Mouse (Mus musculus) MEL (cell line): ENCODE data around the gene Ccnj. TPM values are rescaled to one million over a fixed set of nuclear protein-coding genes. Genes with fewer than 3 reads are reported as not detected.

Experiments
- DNase-seq: peaks from one replicate; pipeline ENCODE4 v3.0.0; 2011; ENCODE audit warnings: low read depth, low spot score
- H3K27ac ChIP-seq: 2 replicates; pipeline ENCODE4 v1.5.1; 2012; ENCODE audit warnings: low read depth, mild to moderate bottlenecking, control low read depth, low read length, moderate library complexity; ENCODE audit not compliant: control insufficient read depth
- H3K27me3 ChIP-seq, 2 experiments: fragments of 150-350 bp in 1 of 2; sonication (generic) in 1 of 2; 2 replicates each; pipeline ENCODE4 v1.6.1; 2012; ENCODE audit warnings: low read length in 2 of 2, mild to moderate bottlenecking in 2 of 2, improper control_type of control experiment in 1 of 2, moderate library complexity in 1 of 2; ENCODE audit not compliant: insufficient read depth in 2 of 2, control insufficient read depth in 1 of 2
- H3K36me3 ChIP-seq, 2 experiments: 2 replicates each; pipeline ENCODE4 v1.6.1; 2012 to 2014; ENCODE audit warnings: low read length in 2 of 2, improper control_type of control experiment in 1 of 2, inconsistent platforms in 1 of 2, mild to moderate bottlenecking in 1 of 2; ENCODE audit not compliant: insufficient read depth in 2 of 2, control insufficient read depth in 1 of 2
- H3K4me1 ChIP-seq, 2 experiments: fragments of 150-350 bp in 1 of 2; sonication (generic) in 1 of 2; 2 replicates each; pipeline ENCODE4 v1.6.1; 2012; ENCODE audit warnings: low read length in 2 of 2, improper control_type of control experiment in 1 of 2, mild to moderate bottlenecking in 1 of 2; ENCODE audit not compliant: insufficient read depth in 2 of 2, control insufficient read depth in 1 of 2
- H3K4me3 ChIP-seq, 2 experiments: fragments of 150-350 bp in 1 of 2; sonication (generic) in 1 of 2; 2 replicates each; pipeline ENCODE4 v1.5.1; 2012; ENCODE audit warnings: low read depth in 2 of 2, low read length in 2 of 2, mild to moderate bottlenecking in 2 of 2, moderate library complexity in 2 of 2, control low read depth in 1 of 2, improper control_type of control experiment in 1 of 2; ENCODE audit not compliant: control insufficient read depth in 1 of 2, insufficient read depth in 1 of 2
- H3K79me2 ChIP-seq: 2 replicates; pipeline ENCODE4 v1.6.1; 2012; ENCODE audit warnings: mild to moderate bottlenecking, low read length, moderate library complexity; ENCODE audit not compliant: control insufficient read depth, poor library complexity, insufficient read depth
- H3K9ac ChIP-seq: 2 replicates; pipeline ENCODE4 v1.6.1; 2012; ENCODE audit warnings: low read depth, mild to moderate bottlenecking, control low read depth, low read length, moderate library complexity; ENCODE audit not compliant: control insufficient read depth, poor library complexity, severe bottlenecking
- H3K9me3 ChIP-seq: fragments of 150-350 bp; sonication (generic); replicated peaks from 2 replicates; pipeline ENCODE4 v1.6.1; 2012; ENCODE audit warnings: mild to moderate bottlenecking, low read length, improper control_type of control experiment, moderate library complexity; ENCODE audit not compliant: insufficient read depth
- BHLHE40 ChIP-seq: IDR thresholded peaks from 2 replicates; pipeline ENCODE4 v1.6.1; 2012; ENCODE audit warnings: low read depth, mild to moderate bottlenecking, inconsistent platforms, low read length, improper control_type of control experiment, borderline replicate concordance
- CHD2 ChIP-seq: IDR thresholded peaks from 2 replicates; pipeline ENCODE4 v1.6.1; 2011; ENCODE audit warnings: low read length, improper control_type of control experiment
- E2F4 ChIP-seq: IDR thresholded peaks from 2 replicates; pipeline ENCODE4 v1.6.1; 2011; ENCODE audit warnings: low read depth, low read length, improper control_type of control experiment, borderline replicate concordance
- EP300 ChIP-seq, 2 experiments: IDR thresholded peaks; 2 replicates each; pipeline ENCODE4 v1.6.1; 2011; ENCODE audit warnings: improper control_type of control experiment in 2 of 2, low read length in 2 of 2, low read depth in 1 of 2, mild to moderate bottlenecking in 1 of 2
- GABPA ChIP-seq: IDR thresholded peaks from 2 replicates; pipeline ENCODE4 v1.6.1; 2012; ENCODE audit warnings: low read depth, mild to moderate bottlenecking, inconsistent platforms, low read length, improper control_type of control experiment, moderate library complexity
- HCFC1 ChIP-seq: IDR thresholded peaks from 2 replicates; pipeline ENCODE4 v1.6.1; 2012; ENCODE audit warnings: low read depth, mild to moderate bottlenecking, inconsistent platforms, low read length, improper control_type of control experiment, moderate library complexity
- JUND ChIP-seq: IDR thresholded peaks from 2 replicates; pipeline ENCODE4 v1.6.1; 2011; ENCODE audit warnings: low read depth, mild to moderate bottlenecking, improper control_type of control experiment, low read length
- MAFK ChIP-seq: IDR thresholded peaks from 2 replicates; pipeline ENCODE4 v1.6.1; 2011; ENCODE audit warnings: low read depth, mild to moderate bottlenecking, low read length, improper control_type of control experiment, borderline replicate concordance
- NELFE ChIP-seq: IDR thresholded peaks from 2 replicates; pipeline ENCODE4 v1.6.1; 2011; ENCODE audit warnings: low read depth, low read length, improper control_type of control experiment
- NRF1 ChIP-seq: IDR thresholded peaks from 2 replicates; pipeline ENCODE4 v1.6.1; 2014; ENCODE audit warnings: low read depth, mild to moderate bottlenecking, inconsistent platforms, low read length, improper control_type of control experiment, moderate library complexity; ENCODE audit not compliant: poor library complexity, insufficient read depth, severe bottlenecking
- POLR2AphosphoS2 ChIP-seq: IDR thresholded peaks from 2 replicates; pipeline ENCODE4 v1.6.1; 2011; ENCODE audit warnings: low read length, improper control_type of control experiment
- RAD21 ChIP-seq: IDR thresholded peaks from 2 replicates; pipeline ENCODE4 v1.6.1; 2011; ENCODE audit warnings: mild to moderate bottlenecking, low read depth, low read length, improper control_type of control experiment
- TAL1 ChIP-seq: IDR thresholded peaks from 2 replicates; pipeline ENCODE4 v1.6.1; 2012; ENCODE audit warnings: mild to moderate bottlenecking, inconsistent platforms, low read length, moderate library complexity, mixed read lengths
- UBTF ChIP-seq: IDR thresholded peaks from 2 replicates; pipeline ENCODE4 v1.6.1; 2012; ENCODE audit warnings: low read depth, mild to moderate bottlenecking, inconsistent platforms, low read length, improper control_type of control experiment, moderate library complexity, borderline replicate concordance; ENCODE audit not compliant: insufficient read depth
- USF1 ChIP-seq: IDR thresholded peaks from 2 replicates; pipeline ENCODE4 v1.6.1; 2014; ENCODE audit warnings: low read depth, mild to moderate bottlenecking, inconsistent platforms, low read length, improper control_type of control experiment, moderate library complexity
- ZC3H11A ChIP-seq: IDR thresholded peaks from 2 replicates; pipeline ENCODE4 v1.6.1; 2012; ENCODE audit warnings: low read depth, mild to moderate bottlenecking, inconsistent platforms, low read length, improper control_type of control experiment
- polyA plus RNA-seq, 2 experiments: library from polyadenylated mRNA; stranded (reverse) in 1 of 2; unstranded in 1 of 2; fragments of >175 nt in 1 of 2; fragments of >200 nt in 1 of 2; gene quantifications; 2 replicates each; pipeline versions ENCODE4 v1.2.1 to v1.2.4; 2012; ENCODE audit warnings: low replicate concordance in 2 of 2, low read depth in 1 of 2; ENCODE audit not compliant: insufficient read length in 2 of 2, insufficient read depth in 1 of 2, missing spikeins in 1 of 2
- total RNA-seq: library from RNA; depleted of rRNA; stranded (reverse); fragments of 300-350 nt; gene quantifications from 2 replicates; pipeline ENCODE4 v1.2.3, GENCODE M21; 2012

Gene Ccnj
- total and polyA plus RNA-seq, 3 experiments, result 8.5 to 10.7 TPM; not detected in 1

- Histone ChIP-seq H3K36me3 (peaks cover 0 to 1% of the 10 kb centered on the region in 2 experiments; a peak in 2 of 4 replicates), H3K4me3 (no peak overlapping the region), H3K27ac (no peak overlapping the region), H3K4me1 (no peaks in the 10 kb centered on the region), H3K79me2 (no peaks in the 10 kb centered on the region; the same call in none of the 2 replicates), H3K27me3 (no peaks in the 10 kb centered on the region), H3K9me3 (no peaks in the 10 kb centered on the region), H3K9ac (no peak overlapping the region)
- TF ChIP-seq CHD2 (no peak), MAFK (no peak), BHLHE40 (no peak), GABPA (no peak), E2F4 (no peak), USF1 (no peak), UBTF (no peak)
- no peak for DNase-seq
Measured at GRCm38 (mm10) chr19:40838205-40838604, 7.1 kb downstream of the Ccnj start.

GRCm38 (mm10) chr19:40840303-40840702 lies 9.2 kb downstream of the Ccnj start:
- Histone ChIP-seq H3K4me3 (no peak overlapping the region), H3K27me3 (no peaks in the 10 kb centered on the region), H3K79me2 (no peaks in the 10 kb centered on the region), H3K4me1 (no peaks in the 10 kb centered on the region), H3K27ac (no peak overlapping the region), H3K36me3 (peaks cover 0 to 1% of the 10 kb centered on the region in 2 experiments; a peak in 2 of 4 replicates), H3K9me3 (no peaks in the 10 kb centered on the region), H3K9ac (no peak overlapping the region)
- TF ChIP-seq E2F4 (no peak), USF1 (no peak), HCFC1 (no peak), BHLHE40 (no peak), NELFE (no peak), TAL1 (no peak), EP300 (IDR thresholded peaks at IDR 0.05; ENCODE audit: low read depth in 1 of 2, low read length in 2 of 2) (no peak), ZC3H11A (no peak), RAD21 (no peak), POLR2AphosphoS2 (no peak), JUND (no peak)
- DNase-seq, result no peak

GRCm38 (mm10) chr19:40841083-40841482 lies 10.0 kb downstream of the Ccnj start:
- peaks cover 0 to 2% of the 10 kb centered on the region in 2 experiments; a peak in 2 of 4 replicates for H3K36me3 ChIP-seq
- H3K79me2 ChIP-seq, result no peaks in the 10 kb centered on the region
- H3K27me3 ChIP-seq, result no peaks in the 10 kb centered on the region
- no peaks in the 10 kb centered on the region for H3K9me3 ChIP-seq
- TF ChIP-seq NRF1, result no peak
- no peak overlapping the region for H3K27ac ChIP-seq
- no peak overlapping the region for H3K9ac ChIP-seq
- H3K4me3 ChIP-seq, result no peak overlapping the region
- DNase-seq, result no peak
- no peaks in the 10 kb centered on the region for H3K4me1 ChIP-seq
